Mouse (Mus musculus): ENCODE results near the gene Slc29a3. TPM values are rescaled to one million over a fixed set of nuclear protein-coding genes. Genes with fewer than 3 reads are reported as not detected.

Slc29a3 gene
- polyA plus RNA-seq, 1 experiment from 2014 or later = 9.3 TPM

DNA sequence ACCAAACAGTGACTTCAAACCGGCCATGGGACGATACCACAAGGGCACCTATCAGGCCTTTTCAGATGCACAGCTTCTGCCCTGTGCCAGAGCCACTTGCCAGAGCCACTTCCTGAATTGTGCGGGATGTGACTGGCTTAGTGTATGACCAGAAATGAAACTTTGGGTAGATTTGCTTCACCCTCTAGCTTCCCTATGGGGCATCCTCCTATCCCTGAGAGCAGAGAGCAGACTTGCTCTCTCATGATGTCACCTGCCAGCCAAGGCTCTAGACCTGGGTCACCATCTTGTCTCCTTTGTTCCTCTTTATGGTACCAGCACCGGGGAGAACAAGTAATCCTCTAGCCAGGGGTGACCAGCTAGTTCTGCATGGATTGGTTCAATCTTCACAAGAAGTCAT, 46.3 kb downstream of the Slc29a3 start:
- H3K9me3 ChIP-seq (ENCODE audit: low read length) = no peaks in the 10 kb centered on the region
- no peak overlapping the region for H3K4me3 ChIP-seq (ENCODE audit: low read depth, low read length)
- no peak for TF ChIP-seq CTCF (IDR thresholded peaks at IDR 0.05)
- TF ChIP-seq EP300 (IDR thresholded peaks at IDR 0.05) = no peak
- H3K36me3 ChIP-seq (ENCODE audit: insufficient read depth, low read length) = no peaks in the 10 kb centered on the region
- no peaks in the 10 kb centered on the region for H3K27me3 ChIP-seq (replicated peaks; ENCODE audit: insufficient read depth, low read length)
- no peak overlapping the region for H3K4me2 ChIP-seq (replicated peaks; ENCODE audit: low read depth, low read length)
- WGBS = 72% methylated on average over 4 of the region's 4 CpGs
- ATAC-seq = no peak
- no peaks in the 10 kb centered on the region for H3K4me1 ChIP-seq (ENCODE audit: insufficient read depth, low read depth, low read length)
- H3K27ac ChIP-seq (ENCODE audit: low read length) = no peak overlapping the region
- no peak overlapping the region for H3K9ac ChIP-seq (replicated peaks; ENCODE audit: low read depth)
- DNase-seq (ENCODE audit: low spot score) = peak; percentile 21

DNA sequence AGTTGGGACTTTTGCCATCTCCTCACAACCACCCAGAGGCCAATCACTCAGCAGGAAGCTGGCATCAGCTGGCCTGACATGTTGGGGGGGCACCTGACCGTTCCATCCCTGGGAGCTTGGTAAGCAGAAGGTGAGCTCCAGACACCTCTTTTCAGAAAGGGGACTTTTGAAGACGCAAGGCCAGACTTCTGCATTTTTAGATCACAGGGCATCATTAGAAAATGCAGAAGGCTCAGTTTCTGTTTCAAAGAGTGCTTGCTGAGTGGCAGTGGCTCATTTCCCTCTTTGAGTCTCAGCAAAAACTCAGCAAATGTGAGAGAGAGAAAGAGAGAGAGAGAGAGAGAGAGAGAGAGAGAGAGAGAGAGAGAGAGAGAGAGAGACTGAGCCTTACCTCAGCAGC, 47.5 kb downstream of the Slc29a3 start:
- H3K36me3 ChIP-seq (ENCODE audit: insufficient read depth, low read length) = no peaks in the 10 kb centered on the region
- no peak overlapping the region for H3K27ac ChIP-seq (ENCODE audit: low read length)
- H3K4me3 ChIP-seq (ENCODE audit: low read depth, low read length) = no peak overlapping the region
- ATAC-seq = no peak
- H3K4me2 ChIP-seq (replicated peaks; ENCODE audit: low read depth, low read length) = no peak overlapping the region
- 65% methylated on average over 2 of the region's 2 CpGs for WGBS
- no peaks in the 10 kb centered on the region for H3K27me3 ChIP-seq (replicated peaks; ENCODE audit: insufficient read depth, low read length)
- H3K9ac ChIP-seq (replicated peaks; ENCODE audit: low read depth) = no peak overlapping the region
- DNase-seq (ENCODE audit: low spot score) = no peak
- H3K4me1 ChIP-seq (ENCODE audit: insufficient read depth, low read depth, low read length) = no peaks in the 10 kb centered on the region
- no peaks in the 10 kb centered on the region for H3K9me3 ChIP-seq (ENCODE audit: low read length)
- no peak for TF ChIP-seq CTCF (IDR thresholded peaks at IDR 0.05)
- TF ChIP-seq EP300 (IDR thresholded peaks at IDR 0.05) = no peak

DNA sequence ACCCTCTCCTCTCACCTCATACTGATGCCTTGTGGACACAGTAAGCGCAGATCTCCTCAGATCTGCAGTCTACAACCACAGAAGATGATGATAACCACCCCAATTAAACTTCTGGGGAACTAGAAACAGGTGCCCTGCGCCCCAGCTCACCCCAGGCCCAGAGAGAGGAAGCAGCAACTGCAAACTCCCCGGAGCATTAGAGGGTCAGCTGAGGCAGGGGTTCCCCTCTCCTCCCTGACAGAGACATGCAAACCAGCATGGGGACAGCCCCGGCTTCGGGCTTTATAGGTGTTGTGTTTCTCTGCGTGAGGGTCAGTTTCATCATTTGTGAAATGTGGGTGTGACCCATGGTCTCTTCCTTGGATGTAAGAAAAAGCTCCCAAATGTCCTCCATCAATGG, 54.8 kb downstream of the Slc29a3 start:
- Histone ChIP-seq H3K9ac (replicated peaks; ENCODE audit: low read depth) (no peak overlapping the region), H3K4me2 (replicated peaks; ENCODE audit: low read depth, low read length) (no peak overlapping the region), H3K4me1 (ENCODE audit: insufficient read depth, low read depth, low read length) (no peaks in the 10 kb centered on the region), H3K4me3 (ENCODE audit: low read depth, low read length) (no peak overlapping the region), H3K9me3 (ENCODE audit: low read length) (no peaks in the 10 kb centered on the region), H3K36me3 (ENCODE audit: insufficient read depth, low read length) (no peaks in the 10 kb centered on the region), H3K27ac (ENCODE audit: low read length) (no peak overlapping the region), H3K27me3 (replicated peaks; ENCODE audit: insufficient read depth, low read length) (no peaks in the 10 kb centered on the region)
- TF ChIP-seq CTCF (IDR thresholded peaks at IDR 0.05) = no peak
- no peak for TF ChIP-seq EP300 (IDR thresholded peaks at IDR 0.05)
- ATAC-seq = no peak
- DNase-seq (ENCODE audit: low spot score) = no peak
- 83% methylated on average over 6 of the region's 6 CpGs for WGBS

DNA sequence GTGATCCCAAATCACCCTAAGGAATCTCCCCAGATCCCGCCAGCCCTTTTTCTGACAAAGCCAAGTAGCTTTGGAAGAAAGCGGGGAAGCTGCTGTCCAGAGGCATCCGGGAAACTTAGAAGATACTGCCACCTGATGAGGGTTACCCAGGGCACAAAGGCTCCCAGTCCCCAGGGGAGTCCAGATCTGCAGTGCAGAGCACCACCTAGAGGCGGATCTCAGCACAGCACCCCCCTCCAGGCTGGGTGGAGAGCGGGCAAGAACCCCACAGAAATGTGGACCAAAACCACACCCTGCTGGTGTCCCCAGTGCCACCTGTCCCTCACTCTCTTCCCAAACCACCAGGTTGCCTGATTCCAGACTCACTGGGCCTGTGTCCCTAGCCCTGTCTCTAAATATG, 55.6 kb downstream of the Slc29a3 start:
- Histone ChIP-seq H3K36me3 (ENCODE audit: insufficient read depth, low read length) (no peaks in the 10 kb centered on the region), H3K9ac (replicated peaks; ENCODE audit: low read depth) (no peak overlapping the region), H3K4me3 (ENCODE audit: low read depth, low read length) (no peak overlapping the region), H3K9me3 (ENCODE audit: low read length) (no peaks in the 10 kb centered on the region), H3K4me2 (replicated peaks; ENCODE audit: low read depth, low read length) (no peak overlapping the region), H3K27ac (ENCODE audit: low read length) (no peak overlapping the region), H3K4me1 (ENCODE audit: insufficient read depth, low read depth, low read length) (no peaks in the 10 kb centered on the region), H3K27me3 (replicated peaks; ENCODE audit: insufficient read depth, low read length) (no peaks in the 10 kb centered on the region)
- TF ChIP-seq EP300 (IDR thresholded peaks at IDR 0.05) (no peak), CTCF (IDR thresholded peaks at IDR 0.05) (peak; percentile 91)
- DNase-seq (ENCODE audit: low spot score) = peak; percentile 51
- ATAC-seq = peak; percentile 53
- 15% methylated on average over 5 of the region's 5 CpGs for WGBS

DNA sequence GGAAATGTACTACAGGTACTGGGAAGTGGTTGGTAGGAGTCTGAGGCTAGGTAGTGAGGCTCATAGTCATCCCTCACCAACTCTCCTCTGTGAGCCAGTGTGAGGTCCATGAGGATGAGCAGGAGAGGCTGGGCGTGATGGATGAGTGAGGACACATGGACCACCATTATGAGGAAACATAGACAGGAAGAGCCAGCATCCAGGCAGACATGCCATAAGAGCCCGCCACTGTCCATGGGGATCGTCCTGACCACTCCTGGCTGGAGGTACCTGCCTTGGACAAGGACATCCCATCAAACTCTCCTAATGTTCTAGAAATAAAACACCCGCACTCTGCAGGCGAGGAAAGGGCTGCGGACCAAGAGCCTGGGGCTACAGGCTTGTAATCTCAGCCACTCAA, 56.2 kb downstream of the Slc29a3 start, which contains the start of gene Cdh23:
TSS of gene Cdh23 (minus strand) at position 101 of the 400 bp plus-strand sequence.
- 80% methylated on average over 6 of the region's 6 CpGs for WGBS
- ATAC-seq (no peak), DNase-seq (ENCODE audit: low spot score) (no peak)
- Histone ChIP-seq H3K27ac (ENCODE audit: low read length) (no peak within 1 kb of the TSS), H3K4me2 (replicated peaks; ENCODE audit: low read depth, low read length) (no peak within 1 kb of the TSS), H3K9ac (replicated peaks; ENCODE audit: low read depth) (no peak within 1 kb of the TSS), H3K27me3 (replicated peaks; ENCODE audit: insufficient read depth, low read length) (no peaks in the 10 kb centered on the region), H3K4me3 (ENCODE audit: low read depth, low read length) (no peak within 1 kb of the TSS), H3K4me1 (ENCODE audit: insufficient read depth, low read depth, low read length) (no peaks in the 10 kb centered on the region), H3K36me3 (ENCODE audit: insufficient read depth, low read length) (no peaks in the 10 kb centered on the region), H3K9me3 (ENCODE audit: low read length) (no peaks in the 10 kb centered on the region)
- TF ChIP-seq CTCF (IDR thresholded peaks at IDR 0.05) (no peak), EP300 (IDR thresholded peaks at IDR 0.05) (no peak)

DNA sequence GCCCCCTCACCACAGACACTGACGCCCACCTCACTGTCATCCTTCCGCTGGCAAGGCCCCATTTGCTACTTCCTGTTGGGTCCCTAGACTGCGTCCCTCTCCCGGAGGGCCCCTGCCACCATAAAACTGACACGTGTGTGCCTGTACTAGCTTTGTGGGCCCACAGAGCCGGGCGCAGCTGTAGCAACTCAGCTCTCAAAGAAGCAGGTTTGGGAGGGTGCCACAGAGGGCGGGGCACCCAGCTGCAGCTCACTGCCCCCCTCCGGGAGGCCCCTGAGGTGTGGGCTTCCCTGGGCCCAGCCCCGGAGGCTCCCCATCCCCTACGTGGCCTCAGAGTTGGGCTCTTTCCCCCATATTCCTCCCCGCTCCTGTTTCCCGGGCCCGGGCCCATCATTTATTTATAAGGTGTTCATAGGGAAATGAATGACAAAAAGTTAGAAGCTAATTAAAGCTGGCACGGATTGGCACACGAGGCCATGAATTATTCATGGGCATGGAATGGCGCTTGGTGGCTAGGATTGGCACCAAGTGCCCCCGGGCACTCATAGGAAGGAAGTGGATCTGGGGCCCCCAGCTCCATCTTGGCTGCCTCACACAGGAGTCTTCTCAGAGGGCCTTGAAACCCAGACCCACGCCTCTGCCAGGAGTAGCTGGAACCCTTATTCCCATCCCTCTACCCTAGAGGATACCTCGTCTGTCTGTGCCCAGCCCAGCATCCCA, 60.8 kb downstream of the Slc29a3 start:
- Histone ChIP-seq H3K27ac (ENCODE audit: low read length) (no peak overlapping the region), H3K4me3 (ENCODE audit: low read depth, low read length) (no peak overlapping the region), H3K36me3 (ENCODE audit: insufficient read depth, low read length) (no peaks in the 10 kb centered on the region), H3K27me3 (replicated peaks; ENCODE audit: insufficient read depth, low read length) (peaks cover 13% of the 10 kb centered on the region), H3K4me2 (replicated peaks; ENCODE audit: low read depth, low read length) (no peak overlapping the region), H3K9me3 (ENCODE audit: low read length) (no peaks in the 10 kb centered on the region), H3K4me1 (ENCODE audit: insufficient read depth, low read depth, low read length) (peaks cover 2% of the 10 kb centered on the region; the same call in 1 of the 2 replicates), H3K9ac (replicated peaks; ENCODE audit: low read depth) (no peak overlapping the region)
- no peak for TF ChIP-seq CTCF (IDR thresholded peaks at IDR 0.05)
- no peak for TF ChIP-seq EP300 (IDR thresholded peaks at IDR 0.05)
- DNase-seq (ENCODE audit: low spot score) (no peak), ATAC-seq (no peak)
- 73% methylated on average over 20 of the region's 20 CpGs for WGBS

Data from lung, postnatal 0 days (tissue).